Mouse (Mus musculus): ENCODE measurements at regions not wholly inside any gene's neighbourhood (a gene's known extent, or its start where the extent isn't known, plus 50 kb on each side); places are given as distances from the start of the nearest gene placed in this dataset.

DNA sequence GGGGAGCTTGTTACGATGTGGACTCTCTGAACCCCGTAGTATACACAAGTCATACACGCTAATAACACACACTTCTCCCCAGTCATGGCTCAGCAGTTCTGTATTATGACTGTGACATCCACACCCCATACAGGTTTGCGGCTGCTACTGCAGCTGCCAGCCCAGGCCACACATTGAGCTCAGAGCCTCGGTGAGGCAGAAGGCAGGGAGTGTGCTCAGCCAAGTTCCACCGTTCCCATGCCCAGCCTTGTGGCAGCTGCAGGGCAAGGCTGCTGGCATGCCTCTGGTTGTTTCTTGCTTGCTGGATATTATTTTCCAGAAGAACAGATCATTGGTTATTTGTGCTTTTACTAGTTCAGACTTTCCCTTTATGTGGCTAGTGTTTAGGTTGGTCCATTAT is 202.6 kb downstream of the Sec16b start:
- Histone ChIP-seq H3K4me3 (replicated peaks) (no peak overlapping the region), H3K27me3 (replicated peaks) (no peaks in the 10 kb centered on the region), H3K9me3 (no peaks in the 10 kb centered on the region), H3K9ac (no peak overlapping the region), H3K4me2 (replicated peaks) (no peak overlapping the region), H3K36me3 (no peaks in the 10 kb centered on the region), H3K27ac (no peak overlapping the region), H3K4me1 (replicated peaks) (no peaks in the 10 kb centered on the region)
- 82% methylated on average over 6 of the region's 6 CpGs for WGBS
- no peak for ATAC-seq

DNA sequence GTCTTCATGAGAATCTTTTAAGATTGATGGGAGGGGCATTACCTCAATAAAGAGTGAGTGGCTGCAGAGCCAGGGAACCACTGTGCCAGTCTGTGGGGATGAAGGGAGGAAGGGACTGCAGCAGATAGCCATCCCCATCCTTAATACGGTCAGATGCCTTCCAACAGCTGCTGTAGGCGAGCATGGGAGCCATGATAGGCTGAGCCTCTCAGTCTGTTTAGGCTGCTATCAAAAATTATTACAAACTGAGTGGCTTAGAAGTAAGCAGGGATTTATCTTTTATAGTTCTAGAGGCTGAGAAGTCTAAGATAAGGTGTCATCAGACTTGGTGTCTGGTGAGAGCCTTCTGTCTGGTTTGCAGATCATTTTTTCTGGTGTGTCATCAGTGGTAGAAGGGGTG is 204.3 kb downstream of the Sec16b start:
- Histone ChIP-seq H3K27ac (no peak overlapping the region), H3K9ac (no peak overlapping the region), H3K27me3 (replicated peaks) (no peaks in the 10 kb centered on the region), H3K4me2 (replicated peaks) (no peak overlapping the region), H3K9me3 (no peaks in the 10 kb centered on the region), H3K36me3 (no peaks in the 10 kb centered on the region), H3K4me1 (replicated peaks) (no peaks in the 10 kb centered on the region), H3K4me3 (replicated peaks) (no peak overlapping the region)
- WGBS: 71% methylated on average over 2 of the region's 2 CpGs
- ATAC-seq: no peak

DNA sequence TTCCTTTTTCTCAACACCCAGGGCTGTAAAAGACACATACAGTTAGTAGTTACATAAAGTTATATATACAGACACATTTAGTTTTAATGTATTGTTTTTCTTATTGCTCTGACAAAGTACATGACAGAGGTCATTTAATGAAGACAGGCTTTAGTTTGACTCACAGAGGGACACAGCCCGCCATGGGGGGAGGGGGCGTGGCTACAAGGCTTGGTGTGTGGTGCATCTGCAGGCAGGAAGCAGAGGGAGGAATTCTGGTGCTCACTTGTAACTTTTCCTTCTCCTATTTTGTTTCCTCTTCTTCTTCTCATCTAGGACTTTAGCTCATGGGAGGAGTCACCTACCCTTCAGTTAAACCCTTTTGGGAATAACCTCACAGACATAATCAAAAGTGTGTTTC is 206.0 kb downstream of the Sec16b start:
- Histone ChIP-seq H3K4me2 (replicated peaks) (no peak overlapping the region), H3K27me3 (replicated peaks) (no peaks in the 10 kb centered on the region), H3K36me3 (no peaks in the 10 kb centered on the region), H3K27ac (no peak overlapping the region), H3K4me1 (replicated peaks) (no peaks in the 10 kb centered on the region), H3K9ac (no peak overlapping the region), H3K9me3 (no peaks in the 10 kb centered on the region), H3K4me3 (replicated peaks) (no peak overlapping the region)
- 27% methylated on average over 2 of the region's 2 CpGs for WGBS
- ATAC-seq: no peak

DNA sequence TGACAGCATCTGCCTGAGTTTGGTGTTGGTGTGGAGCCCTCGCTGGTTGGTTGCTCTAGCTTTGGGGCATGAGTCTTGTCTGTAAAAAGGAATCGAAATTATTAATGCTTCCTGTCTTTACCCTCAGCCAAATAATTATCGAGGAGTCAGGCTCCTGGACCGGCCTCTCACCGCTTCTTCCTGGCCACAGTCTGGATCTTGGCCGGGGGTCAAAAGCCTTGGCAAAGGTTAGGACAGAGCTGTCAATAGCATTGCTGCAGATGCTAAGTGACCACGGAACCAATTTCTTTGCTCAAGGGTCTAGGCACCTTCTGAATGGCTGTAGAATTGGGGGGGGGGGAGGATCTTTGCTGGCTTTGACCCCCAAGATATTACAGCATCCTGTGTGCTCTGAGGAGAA is 207.3 kb downstream of the Sec16b start:
- Histone ChIP-seq H3K4me2 (replicated peaks) (no peak overlapping the region), H3K27me3 (replicated peaks) (no peaks in the 10 kb centered on the region), H3K9me3 (no peaks in the 10 kb centered on the region), H3K9ac (no peak overlapping the region), H3K4me3 (replicated peaks) (no peak overlapping the region), H3K4me1 (replicated peaks) (no peaks in the 10 kb centered on the region), H3K27ac (no peak overlapping the region), H3K36me3 (no peaks in the 10 kb centered on the region)
- 87% methylated on average over 7 of the region's 7 CpGs for WGBS
- no peak for ATAC-seq

DNA sequence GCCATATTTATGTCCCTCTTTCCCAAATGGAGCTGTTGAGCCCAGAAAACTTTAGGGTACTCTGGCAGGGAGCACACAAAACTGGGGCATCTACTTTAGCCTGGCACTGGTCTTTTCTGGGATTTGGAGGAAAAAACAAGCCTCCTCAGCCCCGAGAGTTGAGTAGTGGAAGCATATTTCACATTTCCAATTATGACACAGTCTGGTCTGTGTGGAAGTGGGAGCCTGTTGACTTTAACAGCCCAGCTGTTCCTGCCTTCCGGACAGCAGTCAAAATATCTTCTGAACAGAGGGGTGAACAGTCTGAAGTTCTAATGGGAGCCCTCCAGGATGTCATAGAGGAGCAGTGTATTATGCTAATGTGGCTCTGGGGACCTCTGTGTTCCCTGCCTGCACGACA is 209.1 kb downstream of the Sec16b start:
- H3K4me1 ChIP-seq (replicated peaks): no peaks in the 10 kb centered on the region
- H3K27ac ChIP-seq: no peak overlapping the region
- no peak overlapping the region for H3K9ac ChIP-seq
- H3K9me3 ChIP-seq: no peaks in the 10 kb centered on the region
- no peaks in the 10 kb centered on the region for H3K36me3 ChIP-seq
- ATAC-seq: no peak
- WGBS: 45% methylated on average over 3 of the region's 3 CpGs
- no peak overlapping the region for H3K4me3 ChIP-seq (replicated peaks)
- H3K27me3 ChIP-seq (replicated peaks): no peaks in the 10 kb centered on the region
- H3K4me2 ChIP-seq (replicated peaks): no peak overlapping the region

DNA sequence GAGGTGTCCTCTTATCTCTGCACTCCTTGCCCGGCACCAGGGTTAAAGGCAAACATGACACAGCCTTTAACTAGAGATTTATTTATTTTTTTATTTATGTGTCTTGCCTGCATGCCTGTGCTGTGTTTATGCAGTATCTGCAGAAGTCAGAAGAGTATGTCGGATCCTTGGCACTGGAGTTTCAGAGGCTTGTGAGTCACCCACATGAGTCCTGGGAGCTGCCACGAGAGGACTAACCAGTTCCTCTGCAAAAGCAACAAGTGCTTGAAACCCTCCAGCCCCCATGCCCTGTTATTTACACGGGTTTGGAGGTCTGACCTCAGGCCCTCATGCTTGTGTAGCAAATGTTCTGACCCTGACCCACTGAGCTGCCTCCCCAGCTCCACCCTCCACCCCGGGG is 210.6 kb downstream of the Sec16b start:
- no peak overlapping the region for H3K4me3 ChIP-seq (replicated peaks)
- H3K9ac ChIP-seq: no peak overlapping the region
- no peaks in the 10 kb centered on the region for H3K9me3 ChIP-seq
- H3K36me3 ChIP-seq: no peaks in the 10 kb centered on the region
- H3K4me1 ChIP-seq (replicated peaks): no peaks in the 10 kb centered on the region
- WGBS: 30% methylated on average over 5 of the region's 5 CpGs
- H3K27ac ChIP-seq: no peak overlapping the region
- no peak overlapping the region for H3K4me2 ChIP-seq (replicated peaks)
- no peaks in the 10 kb centered on the region for H3K27me3 ChIP-seq (replicated peaks)
- no peak for ATAC-seq

DNA sequence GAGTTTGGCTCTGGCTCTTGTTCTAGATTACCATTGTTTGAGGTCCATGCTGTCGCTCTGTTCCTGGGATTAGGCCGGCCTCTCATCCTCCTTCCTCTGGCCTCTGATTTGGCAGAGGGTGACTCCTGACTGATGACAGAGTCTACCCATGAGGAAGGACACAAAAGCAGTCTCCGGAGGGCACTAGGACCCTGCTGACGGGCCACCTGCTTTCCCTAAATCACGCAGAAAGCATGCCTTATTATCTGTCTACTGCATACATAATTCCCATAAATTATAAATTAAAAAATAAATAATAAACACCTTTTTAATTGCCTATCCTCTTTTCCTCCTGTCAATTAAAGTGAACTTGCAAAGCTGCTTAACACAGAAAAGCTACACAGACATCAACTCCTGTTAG is 215.4 kb downstream of the Sec16b start:
- H3K4me2 ChIP-seq (replicated peaks): no peak overlapping the region
- no peaks in the 10 kb centered on the region for H3K27me3 ChIP-seq (replicated peaks)
- H3K27ac ChIP-seq: no peak overlapping the region
- H3K9ac ChIP-seq: no peak overlapping the region
- H3K36me3 ChIP-seq: no peaks in the 10 kb centered on the region
- H3K4me3 ChIP-seq (replicated peaks): no peak overlapping the region
- H3K9me3 ChIP-seq: no peaks in the 10 kb centered on the region
- no peaks in the 10 kb centered on the region; the same call in 1 of the 2 replicates for H3K4me1 ChIP-seq (replicated peaks)
- 91% methylated on average over 5 of the region's 5 CpGs for WGBS
- ATAC-seq: no peak

DNA sequence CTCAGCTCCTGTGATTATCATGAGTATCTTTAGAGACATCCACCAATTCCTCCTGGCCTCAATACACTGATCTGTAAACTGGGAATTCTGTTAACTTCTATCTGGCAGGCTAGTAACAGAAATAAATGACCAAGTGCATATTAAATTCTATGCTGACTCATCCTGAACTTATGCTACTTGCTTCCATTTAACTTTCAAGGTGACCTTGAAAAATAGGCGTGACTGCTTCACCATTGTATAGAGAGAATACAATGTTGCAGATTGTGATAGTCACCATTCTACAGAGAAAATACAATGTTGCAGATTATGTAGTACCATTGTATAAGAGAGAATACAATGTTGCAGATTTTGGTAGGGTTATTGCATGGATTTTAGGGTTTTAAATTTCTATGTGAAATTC is 224.6 kb downstream of the Sec16b start:
- Histone ChIP-seq H3K27me3 (replicated peaks) (no peaks in the 10 kb centered on the region), H3K27ac (no peak overlapping the region)
- WGBS: 89% methylated on average over 1 of the region's 1 CpGs

DNA sequence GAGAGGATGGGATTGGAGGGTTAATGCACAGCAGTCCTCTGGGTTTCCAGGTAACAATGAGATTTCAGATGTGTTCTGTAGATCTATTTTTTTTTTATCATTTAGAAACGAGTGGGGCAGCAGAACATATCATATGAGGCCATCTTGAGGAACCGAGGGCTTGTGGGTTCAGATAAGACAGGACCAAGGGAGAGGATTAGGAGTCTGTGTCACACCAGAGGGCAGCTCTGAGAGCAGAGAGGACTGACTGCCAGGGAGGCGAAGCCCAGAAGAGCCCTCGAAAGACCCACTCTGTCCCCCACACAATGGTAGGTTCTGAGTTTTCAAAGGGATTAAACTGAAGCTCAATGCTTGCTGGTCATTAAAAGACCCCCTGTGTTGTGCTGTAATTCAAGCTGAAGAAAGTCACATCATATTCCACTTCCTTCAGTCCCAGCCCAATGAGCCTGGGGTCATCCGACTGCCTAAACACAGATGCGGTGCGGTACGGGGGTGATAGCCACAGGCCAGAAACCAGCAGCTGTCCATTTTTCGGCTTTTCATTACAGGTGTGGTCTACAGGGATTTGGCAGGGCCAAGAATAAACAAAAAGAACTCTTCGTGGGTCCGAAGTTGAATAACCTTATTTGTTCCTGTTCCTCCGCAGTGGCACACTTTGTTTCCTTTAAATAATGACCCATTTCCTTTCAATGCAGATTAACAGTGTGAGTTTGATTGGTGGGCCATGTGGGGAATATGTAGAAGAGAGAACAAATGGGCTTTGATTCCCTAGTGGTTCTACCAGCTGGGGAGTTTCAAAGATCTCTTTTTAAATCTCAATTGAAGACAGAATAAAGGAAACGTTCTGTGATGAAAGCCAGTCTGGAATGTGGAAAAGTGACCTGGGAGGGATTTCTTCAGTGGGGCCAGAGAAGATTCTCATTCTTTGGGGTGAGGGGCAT is 234.5 kb downstream of the Sec16b start:
- no peaks in the 10 kb centered on the region for H3K36me3 ChIP-seq
- no peaks in the 10 kb centered on the region for H3K9me3 ChIP-seq
- H3K4me3 ChIP-seq (replicated peaks): no peak overlapping the region
- no peak for ATAC-seq
- H3K9ac ChIP-seq: no peak overlapping the region
- no peaks in the 10 kb centered on the region for H3K4me1 ChIP-seq (replicated peaks)
- H3K4me2 ChIP-seq (replicated peaks): no peak overlapping the region
- no peak overlapping the region for H3K27ac ChIP-seq
- no peaks in the 10 kb centered on the region for H3K27me3 ChIP-seq (replicated peaks)
- WGBS: 63% methylated on average over 13 of the region's 13 CpGs

More for the DNA sequence above, 224.6 kb downstream of the Sec16b start:
- no peaks in the 10 kb centered on the region for H3K9me3 ChIP-seq
- no peak overlapping the region for H3K4me2 ChIP-seq (replicated peaks)
- H3K9ac ChIP-seq: no peak overlapping the region
- H3K36me3 ChIP-seq: no peaks in the 10 kb centered on the region
- H3K4me3 ChIP-seq (replicated peaks): no peak overlapping the region
- no peaks in the 10 kb centered on the region for H3K4me1 ChIP-seq (replicated peaks)
- no peak for ATAC-seq

DNA sequence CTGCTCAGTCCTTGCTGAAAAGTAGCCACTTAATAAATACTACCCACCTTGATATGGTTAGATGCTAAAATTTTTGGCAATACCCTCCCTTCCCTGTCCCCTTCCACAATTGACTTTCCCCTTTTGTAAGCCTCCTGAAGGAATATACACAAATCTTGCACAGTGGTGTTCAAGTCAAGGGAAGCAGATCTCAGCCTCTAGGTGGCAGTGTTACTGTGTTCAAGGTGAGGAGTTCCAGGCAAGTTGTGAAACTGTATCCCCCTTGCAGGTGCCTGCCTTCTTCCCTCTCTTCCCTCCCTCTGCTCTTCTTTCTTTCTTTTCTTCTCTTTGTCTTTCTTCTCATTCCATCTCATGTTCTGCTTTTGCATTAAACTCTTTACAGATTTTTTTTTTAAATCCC is 239.1 kb downstream of the Sec16b start:
- H3K27ac ChIP-seq: no peak overlapping the region
- H3K9me3 ChIP-seq: no peaks in the 10 kb centered on the region
- no peak; the same call in 1 of the 2 replicates for ATAC-seq
- no peaks in the 10 kb centered on the region for H3K36me3 ChIP-seq
- H3K9ac ChIP-seq: no peak overlapping the region
- no peaks in the 10 kb centered on the region for H3K27me3 ChIP-seq (replicated peaks)
- H3K4me1 ChIP-seq (replicated peaks): no peaks in the 10 kb centered on the region
- no peak overlapping the region for H3K4me2 ChIP-seq (replicated peaks)
- H3K4me3 ChIP-seq (replicated peaks): no peak overlapping the region

DNA sequence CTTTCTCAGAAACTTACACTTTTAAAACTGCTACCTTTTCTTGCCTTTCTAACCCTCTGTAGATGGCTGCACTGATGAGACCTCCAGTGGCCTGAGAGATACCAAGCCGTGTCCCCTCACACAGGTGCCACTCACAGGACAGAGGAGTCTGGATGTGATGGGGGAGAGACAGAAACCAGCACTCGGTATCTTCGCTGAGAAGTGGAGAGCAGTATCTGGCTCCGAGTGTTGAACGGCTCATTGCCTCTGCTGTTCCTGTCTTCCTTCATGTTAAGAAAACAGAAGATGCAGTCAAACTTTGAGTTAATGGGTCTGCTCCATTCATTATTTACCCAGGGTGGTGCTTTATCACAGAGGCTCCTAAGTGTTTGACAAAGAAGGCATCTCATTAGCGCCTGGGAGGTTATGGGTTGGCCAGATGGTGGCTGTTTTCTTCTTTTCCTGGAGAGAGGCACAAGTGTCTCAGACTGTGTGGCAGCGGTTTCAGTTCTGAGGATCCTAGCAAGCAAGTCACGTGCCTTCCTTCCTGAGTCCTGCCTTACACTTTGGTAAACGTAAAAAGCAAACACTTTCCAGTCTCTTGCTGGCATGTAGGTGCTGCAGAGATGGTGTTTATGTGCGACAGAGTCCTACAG is 248.6 kb downstream of the Sec16b start:
- Histone ChIP-seq H3K9ac (no peak overlapping the region), H3K4me1 (replicated peaks) (no peaks in the 10 kb centered on the region), H3K27me3 (replicated peaks) (no peaks in the 10 kb centered on the region), H3K36me3 (no peaks in the 10 kb centered on the region), H3K27ac (no peak overlapping the region), H3K9me3 (no peaks in the 10 kb centered on the region), H3K4me3 (replicated peaks) (no peak overlapping the region), H3K4me2 (replicated peaks) (no peak overlapping the region)
- no peak for ATAC-seq
- 24% methylated on average over 10 of the region's 10 CpGs for WGBS

DNA sequence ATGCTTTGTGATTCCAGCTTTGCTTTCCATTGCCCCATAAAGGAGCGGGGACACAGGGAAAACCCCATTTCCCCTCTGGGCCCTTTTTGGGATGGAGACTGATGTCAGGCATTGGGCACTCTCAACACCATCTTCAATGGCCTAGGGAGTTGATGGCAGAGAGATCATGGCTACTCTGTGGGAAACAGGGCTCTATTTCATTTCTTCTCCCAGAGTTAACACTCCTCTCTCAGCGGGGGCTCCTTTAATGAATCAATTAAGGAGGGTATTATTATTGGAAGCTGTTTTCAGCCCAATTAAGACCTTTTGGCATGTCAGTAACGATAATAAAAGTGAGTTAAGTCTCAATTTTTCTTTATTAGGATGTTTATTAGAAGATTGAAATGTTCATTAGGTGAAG is 250.4 kb downstream of the Sec16b start:
- Histone ChIP-seq H3K4me1 (replicated peaks) (no peaks in the 10 kb centered on the region), H3K9me3 (no peaks in the 10 kb centered on the region), H3K4me3 (replicated peaks) (no peak overlapping the region), H3K4me2 (replicated peaks) (no peak overlapping the region), H3K9ac (no peak overlapping the region), H3K36me3 (no peaks in the 10 kb centered on the region), H3K27me3 (replicated peaks) (no peaks in the 10 kb centered on the region), H3K27ac (no peak overlapping the region)
- ATAC-seq: no peak
- 82% methylated on average over 3 of the region's 3 CpGs for WGBS

DNA sequence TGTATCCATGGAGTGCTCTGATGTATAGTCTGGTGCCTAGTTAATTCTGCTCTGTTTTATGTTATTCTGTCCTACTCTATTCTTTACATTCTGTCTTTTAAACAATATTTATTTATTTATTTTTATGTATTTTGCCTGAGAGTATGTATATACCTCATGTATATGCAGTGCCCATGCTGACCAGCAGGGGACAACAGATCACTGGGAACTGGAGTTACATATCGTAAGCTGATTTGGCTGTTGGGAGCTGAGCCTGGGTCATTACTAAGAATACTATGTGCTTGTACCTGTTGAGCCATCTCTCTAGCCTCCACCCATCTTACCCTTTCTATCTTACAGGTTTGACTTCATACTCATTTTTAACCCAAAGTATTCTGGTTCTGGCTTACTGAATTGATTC is 251.8 kb downstream of the Sec16b start:
- H3K9ac ChIP-seq: no peak overlapping the region
- no peak overlapping the region for H3K4me2 ChIP-seq (replicated peaks)
- no peak overlapping the region for H3K27ac ChIP-seq
- no peaks in the 10 kb centered on the region for H3K9me3 ChIP-seq
- H3K36me3 ChIP-seq: no peaks in the 10 kb centered on the region
- no peaks in the 10 kb centered on the region for H3K4me1 ChIP-seq (replicated peaks)
- no peaks in the 10 kb centered on the region for H3K27me3 ChIP-seq (replicated peaks)
- H3K4me3 ChIP-seq (replicated peaks): no peak overlapping the region
- ATAC-seq: no peak
- 95% methylated on average over 1 of the region's 1 CpGs for WGBS
